Mouse (Mus musculus): ENCODE measurements around the gene Tlcd2. TPM values are rescaled to one million over a fixed set of nuclear protein-coding genes. Genes with fewer than 3 reads are reported as not detected.
"Not testable (repeated sequence)": the region's sequence is repeated elsewhere in the genome, so short reads cannot be mapped to it uniquely, and the experiment has no call there.

Tlcd2 gene
- polyA plus RNA-seq, 1 experiment from 2014 or later, result 10.6 TPM

- H3K27me3 ChIP-seq (ENCODE audit: low read depth, poor library complexity, severe bottlenecking), result peaks cover 8% of the 10 kb centered on the region
- no peak for DNase-seq (ENCODE audit: low spot score)
- no peaks in the 10 kb centered on the region for H3K9me3 ChIP-seq (replicated peaks)
- H3K27ac ChIP-seq (replicated peaks), result no peak overlapping the region
- WGBS, result 87% methylated on average over 8 of the region's 8 CpGs
- H3K36me3 ChIP-seq, result peaks cover 33% of the 10 kb centered on the region
- H3K4me1 ChIP-seq, result peaks cover 34% of the 10 kb centered on the region
- no peak overlapping the region for H3K4me3 ChIP-seq
Measured at GRCm38 (mm10) chr11:75452081-75452480, 9.4 kb upstream of the Tlcd2 start.

GRCm38 (mm10) chr11:75452812-75453557 lies 8.5 kb upstream of the Tlcd2 start:
- H3K36me3 ChIP-seq, result peaks cover 24% of the 10 kb centered on the region
- H3K4me1 ChIP-seq, result peaks cover 34% of the 10 kb centered on the region
- peaks cover 8% of the 10 kb centered on the region for H3K27me3 ChIP-seq (ENCODE audit: low read depth, poor library complexity, severe bottlenecking)
- H3K9me3 ChIP-seq (replicated peaks), result no peaks in the 10 kb centered on the region
- H3K4me3 ChIP-seq, result peak overlapping the region; percentile 72; the same call in 1 of the 2 replicates
- no peak overlapping the region for H3K27ac ChIP-seq (replicated peaks)
- DNase-seq (ENCODE audit: low spot score), result no peak
- 93% methylated on average over 31 of the region's 31 CpGs for WGBS

GRCm38 (mm10) chr11:75453991-75454930 lies 7.3 kb upstream of the Tlcd2 start, which contains the start of gene Wdr81:
Gene Wdr81 (minus strand): TSS chr11:75454717.
- H3K9me3 ChIP-seq (replicated peaks), result no peaks in the 10 kb centered on the region
- H3K4me3 ChIP-seq, result peak within 1 kb of the TSS; percentile 72
- peaks cover 40% of the 10 kb centered on the region for H3K4me1 ChIP-seq
- 2% methylated on average over 56 of the region's 56 CpGs for WGBS
- peaks cover 12% of the 10 kb centered on the region for H3K36me3 ChIP-seq
- DNase-seq (ENCODE audit: low spot score), result peak; percentile 91
- H3K27ac ChIP-seq (replicated peaks), result peak within 1 kb of the TSS; percentile 76
- H3K27me3 ChIP-seq (ENCODE audit: low read depth, poor library complexity, severe bottlenecking), result peaks cover 8% of the 10 kb centered on the region

GRCm38 (mm10) chr11:75455041-75455736 lies 6.3 kb upstream of the Tlcd2 start:
- peak overlapping the region; percentile 72 for H3K4me3 ChIP-seq
- no peak for DNase-seq (ENCODE audit: low spot score)
- peaks cover 8% of the 10 kb centered on the region for H3K27me3 ChIP-seq (ENCODE audit: low read depth, poor library complexity, severe bottlenecking)
- peak overlapping the region; percentile 76 for H3K27ac ChIP-seq (replicated peaks)
- H3K9me3 ChIP-seq (replicated peaks), result no peaks in the 10 kb centered on the region
- WGBS, result 82% methylated on average over 10 of the region's 10 CpGs
- H3K36me3 ChIP-seq, result peaks cover 9% of the 10 kb centered on the region
- H3K4me1 ChIP-seq, result peaks cover 50% of the 10 kb centered on the region

GRCm38 (mm10) chr11:75455971-75456370 lies 5.5 kb upstream of the Tlcd2 start:
- not testable (repeated sequence) for H3K27me3 ChIP-seq (ENCODE audit: low read depth, poor library complexity, severe bottlenecking); DNase-seq (ENCODE audit: low spot score); H3K4me3 ChIP-seq; H3K27ac ChIP-seq (replicated peaks); H3K36me3 ChIP-seq; H3K9me3 ChIP-seq (replicated peaks)
- 86% methylated on average over 2 of the region's 2 CpGs for WGBS
- H3K4me1 ChIP-seq, result peaks cover 49% of the 10 kb centered on the region

- Histone ChIP-seq H3K9me3 (replicated peaks) (no peaks in the 10 kb centered on the region), H3K27ac (replicated peaks) (no peak overlapping the region), H3K4me3 (no peak overlapping the region), H3K27me3 (ENCODE audit: low read depth, poor library complexity, severe bottlenecking) (peaks cover 8% of the 10 kb centered on the region), H3K4me1 (peaks cover 44% of the 10 kb centered on the region), H3K36me3 (peaks cover 4% of the 10 kb centered on the region; the same call in 1 of the 2 replicates)
- whole genome bisulfite sequencing, result 88% methylated on average over 7 of the region's 7 CpGs
- DNase-seq (ENCODE audit: low spot score), result no peak
Measured at GRCm38 (mm10) chr11:75456440-75456871, 5.1 kb upstream of the Tlcd2 start.

- no peak overlapping the region for H3K4me3 ChIP-seq
- DNase-seq (ENCODE audit: low spot score), result no peak
- H3K9me3 ChIP-seq (replicated peaks), result no peaks in the 10 kb centered on the region
- H3K36me3 ChIP-seq, result no peaks in the 10 kb centered on the region
- peaks cover 19% of the 10 kb centered on the region for H3K27me3 ChIP-seq (ENCODE audit: low read depth, poor library complexity, severe bottlenecking)
- no peak overlapping the region for H3K27ac ChIP-seq (replicated peaks)
- H3K4me1 ChIP-seq, result peaks cover 60% of the 10 kb centered on the region
- whole genome bisulfite sequencing, result 17% methylated on average over 3 of the region's 3 CpGs
Measured at GRCm38 (mm10) chr11:75458169-75458568, 3.3 kb upstream of the Tlcd2 start.

- H3K27me3 ChIP-seq (ENCODE audit: low read depth, poor library complexity, severe bottlenecking), result peaks cover 14% of the 10 kb centered on the region
- WGBS, result 85% methylated on average over 8 of the region's 8 CpGs
- no peaks in the 10 kb centered on the region for H3K36me3 ChIP-seq
- DNase-seq (ENCODE audit: low spot score), result no peak
- no peak overlapping the region for H3K27ac ChIP-seq (replicated peaks)
- H3K4me1 ChIP-seq, result peaks cover 58% of the 10 kb centered on the region
- no peaks in the 10 kb centered on the region for H3K9me3 ChIP-seq (replicated peaks)
- H3K4me3 ChIP-seq, result no peak overlapping the region
Measured at GRCm38 (mm10) chr11:75458628-75459041, 2.9 kb upstream of the Tlcd2 start.

GRCm38 (mm10) chr11:75459141-75459711 lies 2.3 kb upstream of the Tlcd2 start:
- Histone ChIP-seq H3K9me3 (replicated peaks) (no peaks in the 10 kb centered on the region), H3K36me3 (no peaks in the 10 kb centered on the region), H3K27me3 (ENCODE audit: low read depth, poor library complexity, severe bottlenecking) (peaks cover 10% of the 10 kb centered on the region; the same call in 1 of the 2 replicates), H3K4me1 (peaks cover 54% of the 10 kb centered on the region), H3K27ac (replicated peaks) (peak overlapping the region; percentile 90), H3K4me3 (no peak overlapping the region)
- no peak for DNase-seq (ENCODE audit: low spot score)
- 85% methylated on average over 5 of the region's 5 CpGs for WGBS

- WGBS, result 33% methylated on average over 5 of the region's 5 CpGs
- Histone ChIP-seq H3K27me3 (ENCODE audit: low read depth, poor library complexity, severe bottlenecking) (peaks cover 10% of the 10 kb centered on the region; the same call in 1 of the 2 replicates), H3K36me3 (peaks cover 2% of the 10 kb centered on the region; the same call in 1 of the 2 replicates), H3K4me3 (peak overlapping the region; percentile 76), H3K4me1 (peaks cover 50% of the 10 kb centered on the region), H3K27ac (replicated peaks) (peak overlapping the region; percentile 90), H3K9me3 (replicated peaks) (no peaks in the 10 kb centered on the region)
- no peak for DNase-seq (ENCODE audit: low spot score)
Measured at GRCm38 (mm10) chr11:75459751-75460102, 1.8 kb upstream of the Tlcd2 start.

- peaks cover 10% of the 10 kb centered on the region; the same call in 1 of the 2 replicates for H3K27me3 ChIP-seq (ENCODE audit: low read depth, poor library complexity, severe bottlenecking)
- no peaks in the 10 kb centered on the region for H3K9me3 ChIP-seq (replicated peaks)
- H3K27ac ChIP-seq (replicated peaks), result peak overlapping the region; percentile 90
- peak overlapping the region; percentile 76 for H3K4me3 ChIP-seq
- WGBS, result 3% methylated on average over 19 of the region's 19 CpGs
- peak; percentile 86 for DNase-seq (ENCODE audit: low spot score)
- peaks cover 44% of the 10 kb centered on the region for H3K4me1 ChIP-seq
- H3K36me3 ChIP-seq, result peaks cover 7% of the 10 kb centered on the region
Measured at GRCm38 (mm10) chr11:75460103-75460843, 1.2 kb upstream of the Tlcd2 start.

All from midbrain, embryonic 10.5 days (tissue).